Mouse (Mus musculus) megakaryocyte, embryonic 14.5 days (primary cell): Measurements from ENCODE around the gene Egfl7. TPM values are rescaled to one million over a fixed set of nuclear protein-coding genes. Genes with fewer than 3 reads are reported as not detected.

Source experiments
- H3K27me3 ChIP-seq: replicated peaks from 2 replicates; pipeline ENCODE3; 2012; ENCODE audit warnings: inconsistent platforms
- H3K36me3 ChIP-seq: replicated peaks from 2 replicates; pipeline ENCODE3; 2012; ENCODE audit warnings: low read length, inconsistent platforms, mixed read lengths
- H3K4me1 ChIP-seq: 2 replicates; pipeline ENCODE4 v1.6.1; 2012; ENCODE audit warnings: inconsistent platforms
- H3K4me3 ChIP-seq: replicated peaks from 2 replicates; pipeline ENCODE3; 2012; ENCODE audit warnings: moderate library complexity, mild to moderate bottlenecking, inconsistent platforms
- H3K9me3 ChIP-seq: 2 replicates; pipeline ENCODE4 v1.6.1; 2012; ENCODE audit warnings: inconsistent platforms
- FLI1 ChIP-seq: IDR thresholded peaks from 2 replicates; pipeline ENCODE4 v1.6.1; 2012; ENCODE audit warnings: low read length, inconsistent platforms, mixed read lengths
- GATA1 ChIP-seq: IDR thresholded peaks from 3 replicates; pipeline ENCODE4 v1.6.1; 2012; ENCODE audit warnings: mixed read lengths, low read length, inconsistent platforms, borderline replicate concordance
- polyA plus RNA-seq: library from polyadenylated mRNA; stranded (reverse); fragments of >175 nt; gene quantifications from 2 replicates; pipeline ENCODE4 v1.2.3, GENCODE M21; 2012; ENCODE audit warnings: low replicate concordance; ENCODE audit not compliant: insufficient read depth

Egfl7 gene
- polyA plus RNA-seq, 1 experiment = 90.5 TPM

GRCm38 (mm10) chr2:26596898-26597297 is 17.1 kb downstream of the Egfl7 start:
- Histone ChIP-seq H3K4me1 (peaks cover 83% of the 10 kb centered on the region), H3K36me3 (peaks cover 51% of the 10 kb centered on the region), H3K4me3 (no peak overlapping the region), H3K27me3 (no peaks in the 10 kb centered on the region), H3K9me3 (no peaks in the 10 kb centered on the region)
- TF ChIP-seq FLI1 = no peak
- no peak for TF ChIP-seq GATA1

- H3K9me3 ChIP-seq = no peaks in the 10 kb centered on the region
- no peaks in the 10 kb centered on the region for H3K27me3 ChIP-seq
- no peak for TF ChIP-seq FLI1
- TF ChIP-seq GATA1 = no peak
- H3K4me3 ChIP-seq = no peak overlapping the region
- H3K4me1 ChIP-seq = peaks cover 80% of the 10 kb centered on the region
- peaks cover 42% of the 10 kb centered on the region for H3K36me3 ChIP-seq
These were observed 18.0 kb downstream of the Egfl7 start for GRCm38 (mm10) chr2:26597810-26598209.

GRCm38 (mm10) chr2:26598462-26598861 is 18.6 kb downstream of the Egfl7 start:
- no peaks in the 10 kb centered on the region for H3K27me3 ChIP-seq
- H3K4me1 ChIP-seq = peaks cover 82% of the 10 kb centered on the region
- H3K9me3 ChIP-seq = no peaks in the 10 kb centered on the region
- H3K36me3 ChIP-seq = peaks cover 36% of the 10 kb centered on the region
- TF ChIP-seq GATA1 = no peak
- no peak for TF ChIP-seq FLI1
- H3K4me3 ChIP-seq = no peak overlapping the region

- H3K9me3 ChIP-seq = no peaks in the 10 kb centered on the region
- H3K27me3 ChIP-seq = no peaks in the 10 kb centered on the region
- H3K36me3 ChIP-seq = peaks cover 22% of the 10 kb centered on the region
- H3K4me3 ChIP-seq = peak overlapping the region; percentile 8
- TF ChIP-seq GATA1 (no peak), FLI1 (no peak)
- peaks cover 85% of the 10 kb centered on the region for H3K4me1 ChIP-seq
These were observed 20.2 kb downstream of the Egfl7 start for GRCm38 (mm10) chr2:26599965-26600364.

GRCm38 (mm10) chr2:26600664-26601063 is 20.9 kb downstream of the Egfl7 start:
- Histone ChIP-seq H3K4me1 (peaks cover 82% of the 10 kb centered on the region), H3K36me3 (peaks cover 15% of the 10 kb centered on the region), H3K27me3 (peaks cover 2% of the 10 kb centered on the region), H3K4me3 (no peak overlapping the region), H3K9me3 (no peaks in the 10 kb centered on the region)
- TF ChIP-seq FLI1 = no peak
- TF ChIP-seq GATA1 = no peak

DNA sequence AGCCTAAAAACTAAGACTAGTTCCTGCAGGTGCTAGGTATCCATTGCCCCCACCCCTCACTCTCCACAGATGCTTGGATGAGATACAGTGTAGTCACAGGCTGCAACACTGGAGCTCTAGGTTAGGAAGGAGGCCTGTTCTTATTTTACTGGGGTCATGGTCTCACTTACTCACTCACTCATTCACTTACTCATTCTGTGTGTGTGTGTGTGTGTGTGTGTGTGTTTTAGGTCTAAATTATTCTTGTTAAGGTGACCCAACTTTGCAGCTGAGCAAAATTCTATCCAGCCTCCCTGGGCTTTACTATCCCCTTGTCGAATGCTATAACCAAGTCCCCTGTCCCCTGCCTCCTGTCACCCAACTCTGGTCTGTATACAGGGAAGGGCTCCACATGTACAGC is 21.8 kb downstream of the Egfl7 start:
- TF ChIP-seq GATA1 = no peak
- TF ChIP-seq FLI1 = no peak
- Histone ChIP-seq H3K36me3 (peaks cover 8% of the 10 kb centered on the region), H3K9me3 (no peaks in the 10 kb centered on the region), H3K4me3 (no peak overlapping the region), H3K27me3 (peaks cover 9% of the 10 kb centered on the region), H3K4me1 (peaks cover 82% of the 10 kb centered on the region)

DNA sequence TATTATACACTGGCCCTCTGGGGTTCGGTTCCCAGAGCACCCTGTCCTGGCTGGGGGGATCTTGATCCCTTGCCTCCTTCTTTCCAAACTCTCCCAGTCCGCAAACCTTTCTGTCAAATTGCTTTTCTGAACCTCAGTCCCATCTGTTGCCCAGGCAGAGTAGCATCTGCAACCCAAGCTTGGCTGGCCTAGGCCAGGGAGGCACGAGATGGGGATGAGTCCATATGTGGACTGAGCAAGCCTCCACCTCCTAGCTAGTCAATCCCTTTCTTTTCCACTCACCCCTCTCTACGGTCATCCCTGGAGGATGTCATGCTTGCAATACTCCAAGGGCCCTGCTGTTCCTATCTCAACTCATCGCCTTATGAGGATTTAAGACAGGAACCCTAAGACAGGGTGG is 22.8 kb downstream of the Egfl7 start:
- Histone ChIP-seq H3K27me3 (peaks cover 17% of the 10 kb centered on the region), H3K4me1 (peaks cover 83% of the 10 kb centered on the region), H3K4me3 (peak overlapping the region; percentile 99), H3K36me3 (no peaks in the 10 kb centered on the region), H3K9me3 (no peaks in the 10 kb centered on the region)
- TF ChIP-seq GATA1 (no peak), FLI1 (no peak)

DNA sequence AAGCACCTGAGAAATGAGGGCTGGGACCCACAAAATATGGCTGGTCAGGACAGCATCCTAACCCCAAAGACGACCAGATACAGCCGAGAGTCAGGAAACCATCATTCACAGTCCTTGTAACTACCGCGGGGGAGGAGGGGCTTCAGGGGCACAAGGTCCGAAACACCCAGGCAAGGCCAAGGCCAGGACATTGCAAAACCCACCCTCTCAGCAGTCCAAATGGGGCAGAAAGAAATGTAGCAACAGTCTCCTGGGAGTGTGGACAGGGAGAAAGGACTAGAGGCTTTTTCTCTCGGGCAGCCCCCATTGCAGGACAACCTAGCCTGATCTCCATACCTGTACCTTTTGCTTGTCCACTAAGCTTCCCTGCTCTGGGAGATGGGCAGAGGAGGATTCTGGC is 23.3 kb downstream of the Egfl7 start:
- H3K36me3 ChIP-seq = no peaks in the 10 kb centered on the region
- H3K4me3 ChIP-seq = peak overlapping the region; percentile 99
- TF ChIP-seq FLI1 = no peak
- TF ChIP-seq GATA1 = no peak
- H3K9me3 ChIP-seq = no peaks in the 10 kb centered on the region
- H3K4me1 ChIP-seq = peaks cover 83% of the 10 kb centered on the region
- peaks cover 22% of the 10 kb centered on the region for H3K27me3 ChIP-seq

- H3K36me3 ChIP-seq = no peaks in the 10 kb centered on the region
- TF ChIP-seq FLI1 (no peak), GATA1 (no peak)
- no peaks in the 10 kb centered on the region for H3K9me3 ChIP-seq
- peak within 1 kb of the TSS; percentile 99 for H3K4me3 ChIP-seq
- H3K4me1 ChIP-seq = peaks cover 81% of the 10 kb centered on the region
- peaks cover 27% of the 10 kb centered on the region for H3K27me3 ChIP-seq
These were observed 24.2 kb downstream of the Egfl7 start, which contains the start of gene Agpat2 for GRCm38 (mm10) chr2:26603720-26604671. Gene Agpat2 (minus strand): TSS chr2:26604417.

DNA sequence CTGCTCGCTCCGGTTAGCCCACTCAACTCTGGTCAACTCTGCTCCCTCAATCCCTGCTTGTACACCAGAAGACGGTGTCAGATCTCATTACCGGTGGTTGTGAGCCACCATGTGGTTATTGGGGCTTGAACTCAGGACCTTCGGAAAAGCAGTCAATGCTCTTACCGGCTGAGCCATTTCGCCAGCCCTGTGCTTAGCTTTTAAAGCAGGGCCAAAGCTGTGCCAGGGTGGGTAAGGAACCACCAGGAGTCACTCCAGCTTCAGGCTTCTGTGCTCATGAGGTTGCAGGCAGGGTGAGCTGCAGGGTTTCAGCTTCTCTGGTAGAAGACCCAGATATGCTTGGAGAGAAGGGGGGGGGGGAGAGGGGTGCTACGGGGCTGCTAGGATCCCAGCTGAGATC is 25.5 kb downstream of the Egfl7 start:
- Histone ChIP-seq H3K4me3 (no peak overlapping the region), H3K9me3 (no peaks in the 10 kb centered on the region), H3K36me3 (no peaks in the 10 kb centered on the region), H3K4me1 (peaks cover 74% of the 10 kb centered on the region), H3K27me3 (peaks cover 39% of the 10 kb centered on the region)
- no peak for TF ChIP-seq FLI1
- TF ChIP-seq GATA1 = no peak
